Mouse (Mus musculus): ENCODE data around the gene Grin2b. TPM values are rescaled to one million over a fixed set of nuclear protein-coding genes. Genes with fewer than 3 reads are reported as not detected.

Gene Grin2b
- total RNA-seq, 1 experiment from 2014 or later, result not detected

- no peak for ATAC-seq (ENCODE audit: extremely low read depth, insufficient number of reproducible peaks, low FRiP score, poor library complexity, severe bottlenecking)
Observed at GRCm38 (mm10) chr6:135672003-135672402, 501.3 kb downstream of the Grin2b start.

Other genes starting within 250 kb of the Grin2b start
- not detected in 2 replicates for gene Gm8994, start 154.0 kb upstream of the Grin2b start, total RNA-seq (2017)
- gene E330021D16Rik, start 242.1 kb upstream of the Grin2b start, total RNA-seq (2017), result not detected in 2 replicates